Mouse (Mus musculus): ENCODE measurements around the gene Rela. TPM values are rescaled to one million over a fixed set of nuclear protein-coding genes. Genes with fewer than 3 reads are reported as not detected.
A peak's percentile ranks its signal among the peaks of the same experiment; 100 is the strongest.

The Rela gene
- polyA plus RNA-seq, 1 experiment from 2014 or later, result 39.6 TPM

DNA sequence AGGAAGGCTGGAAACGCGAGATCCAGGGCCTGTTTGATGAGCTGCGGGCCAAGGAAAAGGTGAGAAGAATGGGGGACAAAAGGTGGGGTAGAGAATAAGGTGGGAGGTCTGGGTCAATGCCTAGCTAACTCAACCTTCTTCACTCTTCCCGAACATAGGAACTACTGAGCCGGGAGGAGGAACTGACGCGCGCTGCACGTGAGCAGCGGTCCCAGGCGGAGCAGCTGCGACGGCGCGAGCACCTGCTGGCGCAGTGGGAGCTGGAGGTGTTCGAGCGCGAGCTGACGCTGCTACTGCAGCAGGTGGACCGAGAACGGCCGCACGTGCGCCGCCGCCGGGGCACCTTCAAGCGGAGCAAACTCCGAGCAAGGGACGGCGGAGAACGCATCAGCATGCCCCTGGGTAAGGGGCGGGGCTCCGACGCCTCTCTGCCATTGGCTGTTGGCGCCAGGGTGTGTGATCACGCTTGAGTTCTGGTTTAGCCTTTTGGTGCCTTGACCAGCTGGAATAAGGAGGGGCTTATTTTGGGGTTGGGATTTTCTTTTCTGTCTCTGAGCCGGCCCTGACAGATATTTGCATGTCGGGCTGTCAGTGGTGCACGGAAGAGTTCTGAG lies 58.7 kb downstream of the Rela start:
- H3K9me3 ChIP-seq (replicated peaks), result no peaks in the 10 kb centered on the region
- H3K4me1 ChIP-seq, result peaks cover 47% of the 10 kb centered on the region
- DNase-seq (ENCODE audit: low spot score), result peak; percentile 68
- peak overlapping the region; percentile 41 for H3K4me3 ChIP-seq
- peaks cover 100% of the 10 kb centered on the region for H3K36me3 ChIP-seq
- WGBS, result 7% methylated on average over 41 of the region's 41 CpGs
- peak overlapping the region; percentile 30; the same call in 1 of the 2 replicates for H3K27ac ChIP-seq
- peaks cover 14% of the 10 kb centered on the region for H3K27me3 ChIP-seq (ENCODE audit: low read depth, poor library complexity, severe bottlenecking)

Small RNA genes within 50 kb of the gene (microRNA-seq; reads per million reads assigned to microRNA genes)
- gene Mir6987, result not detected

Other genes starting within 250 kb of the Rela start
- gene Sart1, start 248.8 kb upstream of the Rela start, polyA plus RNA-seq (2016; fragmentation: Nextera tagmentation; extraction: Ambion mirVana), result 103 and 111 TPM in 2 replicates
- not detected in 2 replicates for gene Tsga10ip, start 235.0 kb upstream of the Rela start, polyA plus RNA-seq (2016; fragmentation: Nextera tagmentation; extraction: Ambion mirVana)
- 224 and 246 TPM in 2 replicates for gene Drap1, start 212.5 kb upstream of the Rela start, polyA plus RNA-seq (2016; fragmentation: Nextera tagmentation; extraction: Ambion mirVana)
- 59.7 and 68.8 TPM in 2 replicates for gene AI837181, start 212.3 kb upstream of the Rela start, polyA plus RNA-seq (2016; fragmentation: Nextera tagmentation; extraction: Ambion mirVana)
- not detected in 2 replicates for gene Fosl1, start 189.9 kb upstream of the Rela start, polyA plus RNA-seq (2016; fragmentation: Nextera tagmentation; extraction: Ambion mirVana)
- 8.9 and 9.7 TPM in 2 replicates for gene Ccdc85b, start 179.6 kb upstream of the Rela start, polyA plus RNA-seq (2016; fragmentation: Nextera tagmentation; extraction: Ambion mirVana)
- gene Fibp, start 176.9 kb upstream of the Rela start, polyA plus RNA-seq (2016; fragmentation: Nextera tagmentation; extraction: Ambion mirVana), result 111 and 132 TPM in 2 replicates
- 1.6 and 1.9 TPM in 2 replicates for gene Ctsw, start 169.0 kb upstream of the Rela start, polyA plus RNA-seq (2016; fragmentation: Nextera tagmentation; extraction: Ambion mirVana)
- 85.6 and 99.7 TPM in 2 replicates for gene Efemp2, start 163.5 kb upstream of the Rela start, polyA plus RNA-seq (2016; fragmentation: Nextera tagmentation; extraction: Ambion mirVana)
- gene Mus81, start 149.1 kb upstream of the Rela start, polyA plus RNA-seq (2016; fragmentation: Nextera tagmentation; extraction: Ambion mirVana), result 38.2 and 40.4 TPM in 2 replicates
- gene Cfl1, start 147.0 kb upstream of the Rela start, polyA plus RNA-seq (2016; fragmentation: Nextera tagmentation; extraction: Ambion mirVana), result 3,106 and 3,128 TPM in 2 replicates
- gene 1700020D05Rik, start 133.7 kb upstream of the Rela start, polyA plus RNA-seq (2016; fragmentation: Nextera tagmentation; extraction: Ambion mirVana), result not detected in 2 replicates
- 4.1 and 7.0 TPM in 2 replicates for gene Snx32, start 126.9 kb upstream of the Rela start, polyA plus RNA-seq (2016; fragmentation: Nextera tagmentation; extraction: Ambion mirVana)
- gene Ovol1, start 76.8 kb upstream of the Rela start, polyA plus RNA-seq (2016; fragmentation: Nextera tagmentation; extraction: Ambion mirVana), result 0.74 and 0.86 TPM in 2 replicates
- 1.2 and 1.4 TPM in 2 replicates for gene Ap5b1, start 69.5 kb upstream of the Rela start, polyA plus RNA-seq (2016; fragmentation: Nextera tagmentation; extraction: Ambion mirVana)
- gene Rnaseh2c, start 35.6 kb upstream of the Rela start, polyA plus RNA-seq (2016; fragmentation: Nextera tagmentation; extraction: Ambion mirVana), result 197 and 205 TPM in 2 replicates
- gene Kat5, start 27.2 kb upstream of the Rela start, polyA plus RNA-seq (2016; fragmentation: Nextera tagmentation; extraction: Ambion mirVana), result 51.5 and 59.3 TPM in 2 replicates
- gene Sipa1, start 26.2 kb downstream of the Rela start, polyA plus RNA-seq (2016; fragmentation: Nextera tagmentation; extraction: Ambion mirVana), result 35.9 and 38.6 TPM in 2 replicates
- 35.3 and 42.2 TPM in 2 replicates for gene Map3k11, start 51.3 kb downstream of the Rela start, polyA plus RNA-seq (2016; fragmentation: Nextera tagmentation; extraction: Ambion mirVana)
- 31.6 and 34.3 TPM in 2 replicates for gene Pcnx3, start 51.4 kb downstream of the Rela start, polyA plus RNA-seq (2016; fragmentation: Nextera tagmentation; extraction: Ambion mirVana)
- not detected in 2 replicates for gene Kcnk7, start 66.9 kb downstream of the Rela start, polyA plus RNA-seq (2016; fragmentation: Nextera tagmentation; extraction: Ambion mirVana)
- 8.4 and 9.2 TPM in 2 replicates for gene Ehbp1l1, start 88.8 kb downstream of the Rela start, polyA plus RNA-seq (2016; fragmentation: Nextera tagmentation; extraction: Ambion mirVana)
- 158 TPM in 2 replicates for gene Fam89b, start 92.2 kb downstream of the Rela start, polyA plus RNA-seq (2016; fragmentation: Nextera tagmentation; extraction: Ambion mirVana)
- gene Ltbp3, start 103.4 kb downstream of the Rela start, polyA plus RNA-seq (2016; fragmentation: Nextera tagmentation; extraction: Ambion mirVana), result 2.2 and 3.4 TPM in 2 replicates
- gene Scyl1, start 133.9 kb downstream of the Rela start, polyA plus RNA-seq (2016; fragmentation: Nextera tagmentation; extraction: Ambion mirVana), result 71.6 and 78.5 TPM in 2 replicates
- 43.5 and 48.7 TPM in 2 replicates for gene Frmd8, start 237.8 kb downstream of the Rela start, polyA plus RNA-seq (2016; fragmentation: Nextera tagmentation; extraction: Ambion mirVana)
- 1.8 TPM in 2 replicates for gene Slc25a45, start 240.3 kb downstream of the Rela start, polyA plus RNA-seq (2016; fragmentation: Nextera tagmentation; extraction: Ambion mirVana)

Data from limb, embryonic 10.5 days (tissue).